Mouse (Mus musculus) neural tube, embryonic 12.5 days (tissue): ENCODE measurements around the gene Ptpn3. TPM values are rescaled to one million over a fixed set of nuclear protein-coding genes. Genes with fewer than 3 reads are reported as not detected.
A peak's percentile ranks its signal among the peaks of the same experiment; 100 is the strongest.

Source experiments
- ATAC-seq: fragments of 200-750 bp; cut with Nextera tagmentation; 2 replicates; pipeline ENCODE4 v1.8.0; 2017; ENCODE audit warnings: low read depth, mild to moderate bottlenecking, moderate TSS enrichment, moderate library complexity; ENCODE audit not compliant: low FRiP score
- H3K27ac ChIP-seq: fragments of 300-500 bp; sonication (generic); 2 replicates; pipeline ENCODE4 v1.5.1; 2016
- H3K27me3 ChIP-seq: fragments of 300-500 bp; sonication (generic); replicated peaks from 2 replicates; pipeline ENCODE4 v1.6.1; 2016; ENCODE audit warnings: mild to moderate bottlenecking
- H3K36me3 ChIP-seq: fragments of 300-500 bp; sonication (generic); 2 replicates; pipeline ENCODE4 v1.6.1; 2016; ENCODE audit warnings: mild to moderate bottlenecking
- H3K4me1 ChIP-seq: fragments of 300-500 bp; sonication (generic); 2 replicates; pipeline ENCODE4 v1.6.1; 2016
- H3K4me2 ChIP-seq: fragments of 300-500 bp; sonication (generic); replicated peaks from 2 replicates; pipeline ENCODE4 v1.6.1; 2016; ENCODE audit warnings: mild to moderate bottlenecking
- H3K4me3 ChIP-seq: fragments of 300-500 bp; sonication (generic); 2 replicates; pipeline ENCODE4 v1.5.1; 2016
- H3K9ac ChIP-seq: fragments of 300-500 bp; sonication (generic); 2 replicates; pipeline ENCODE4 v1.6.1; 2016; ENCODE audit warnings: mild to moderate bottlenecking
- H3K9me3 ChIP-seq: fragments of 300-500 bp; sonication (generic); 2 replicates; pipeline ENCODE4 v1.6.1; 2016; ENCODE audit warnings: mild to moderate bottlenecking
- WGBS: fragments of 180-500 bp; shearing (Covaris S2); methylation state at CpG from one replicate; pipeline ENCODE4 v1.1.7; 2016; 5-methylcytosine and 5-hydroxymethylcytosine counted together
- polyA plus RNA-seq: library from polyadenylated mRNA; unstranded; fragments of >200 nt; fragmentation: Nextera tagmentation; extraction: Ambion mirVana; gene quantifications from 2 replicates; pipeline ENCODE4 v1.2.1, GENCODE M21; 2016

Gene Ptpn3
- polyA plus RNA-seq, 1 experiment from 2014 or later, result 5.8 TPM

GRCm38 (mm10) chr4:57172861-57173260 lies 128.8 kb downstream of the Ptpn3 start:
- H3K27me3 ChIP-seq, result no peaks in the 10 kb centered on the region
- H3K4me3 ChIP-seq, result no peak overlapping the region
- no peaks in the 10 kb centered on the region for H3K4me1 ChIP-seq
- 65% methylated on average over 8 of the region's 8 CpGs for WGBS
- no peak overlapping the region for H3K27ac ChIP-seq
- no peak overlapping the region for H3K9ac ChIP-seq
- no peaks in the 10 kb centered on the region for H3K36me3 ChIP-seq
- H3K9me3 ChIP-seq, result no peaks in the 10 kb centered on the region
- no peak overlapping the region for H3K4me2 ChIP-seq
- ATAC-seq, result no peak

GRCm38 (mm10) chr4:57171817-57172216 lies 129.8 kb downstream of the Ptpn3 start:
- no peak overlapping the region for H3K4me3 ChIP-seq
- no peak overlapping the region for H3K27ac ChIP-seq
- ATAC-seq, result no peak
- no peak overlapping the region for H3K9ac ChIP-seq
- no peaks in the 10 kb centered on the region for H3K4me1 ChIP-seq
- no peaks in the 10 kb centered on the region for H3K36me3 ChIP-seq
- no peak overlapping the region for H3K4me2 ChIP-seq
- WGBS, result 72% methylated on average over 5 of the region's 5 CpGs
- H3K27me3 ChIP-seq, result no peaks in the 10 kb centered on the region
- H3K9me3 ChIP-seq, result no peaks in the 10 kb centered on the region

- Histone ChIP-seq H3K4me1 (no peaks in the 10 kb centered on the region), H3K36me3 (no peaks in the 10 kb centered on the region), H3K27ac (no peak overlapping the region), H3K9me3 (no peaks in the 10 kb centered on the region), H3K4me2 (no peak overlapping the region), H3K9ac (no peak overlapping the region), H3K27me3 (no peaks in the 10 kb centered on the region), H3K4me3 (no peak overlapping the region)
- ATAC-seq, result no peak
- 85% methylated on average over 3 of the region's 3 CpGs for WGBS
Observed at GRCm38 (mm10) chr4:57168680-57169079, 133.0 kb downstream of the Ptpn3 start.

- ATAC-seq, result no peak
- 80% methylated on average over 1 of the region's 1 CpGs for WGBS
- Histone ChIP-seq H3K4me3 (no peak overlapping the region), H3K4me1 (no peaks in the 10 kb centered on the region), H3K9me3 (no peaks in the 10 kb centered on the region), H3K27ac (no peak overlapping the region), H3K27me3 (no peaks in the 10 kb centered on the region), H3K36me3 (no peaks in the 10 kb centered on the region), H3K4me2 (no peak overlapping the region), H3K9ac (no peak overlapping the region)
Observed at GRCm38 (mm10) chr4:57168277-57168676, 133.4 kb downstream of the Ptpn3 start.

GRCm38 (mm10) chr4:57166922-57167870 lies 134.4 kb downstream of the Ptpn3 start:
- Histone ChIP-seq H3K27ac (no peak overlapping the region), H3K9me3 (no peaks in the 10 kb centered on the region), H3K9ac (no peak overlapping the region), H3K4me3 (no peak overlapping the region), H3K27me3 (no peaks in the 10 kb centered on the region), H3K4me2 (no peak overlapping the region), H3K4me1 (no peaks in the 10 kb centered on the region), H3K36me3 (no peaks in the 10 kb centered on the region)
- ATAC-seq, result no peak
- WGBS, result 57% methylated on average over 12 of the region's 12 CpGs

GRCm38 (mm10) chr4:57165654-57166053 lies 136.0 kb downstream of the Ptpn3 start:
- no peak overlapping the region for H3K27ac ChIP-seq
- no peaks in the 10 kb centered on the region for H3K9me3 ChIP-seq
- H3K27me3 ChIP-seq, result no peaks in the 10 kb centered on the region
- no peaks in the 10 kb centered on the region for H3K36me3 ChIP-seq
- H3K4me3 ChIP-seq, result no peak overlapping the region
- whole genome bisulfite sequencing, result 63% methylated on average over 3 of the region's 3 CpGs
- H3K4me1 ChIP-seq, result no peaks in the 10 kb centered on the region
- no peak overlapping the region for H3K9ac ChIP-seq
- ATAC-seq, result no peak
- H3K4me2 ChIP-seq, result no peak overlapping the region

- H3K27ac ChIP-seq, result no peak overlapping the region
- H3K4me3 ChIP-seq, result no peak overlapping the region
- no peaks in the 10 kb centered on the region for H3K36me3 ChIP-seq
- no peaks in the 10 kb centered on the region for H3K9me3 ChIP-seq
- no peak for ATAC-seq
- 90% methylated on average over 9 of the region's 9 CpGs for WGBS
- no peak overlapping the region for H3K4me2 ChIP-seq
- no peaks in the 10 kb centered on the region for H3K4me1 ChIP-seq
- no peak overlapping the region for H3K9ac ChIP-seq
- H3K27me3 ChIP-seq, result no peaks in the 10 kb centered on the region
Observed at GRCm38 (mm10) chr4:57164578-57165210, 136.9 kb downstream of the Ptpn3 start.

- Histone ChIP-seq H3K4me1 (no peaks in the 10 kb centered on the region), H3K9me3 (no peaks in the 10 kb centered on the region), H3K4me2 (no peak overlapping the region), H3K4me3 (no peak overlapping the region), H3K36me3 (no peaks in the 10 kb centered on the region), H3K27me3 (no peaks in the 10 kb centered on the region), H3K9ac (no peak overlapping the region), H3K27ac (no peak overlapping the region)
- WGBS, result 23% methylated on average over 10 of the region's 10 CpGs
- ATAC-seq, result no peak
Observed at GRCm38 (mm10) chr4:57162789-57163722, 138.6 kb downstream of the Ptpn3 start.

GRCm38 (mm10) chr4:57160571-57160970 lies 141.1 kb downstream of the Ptpn3 start:
- Histone ChIP-seq H3K4me2 (no peak overlapping the region), H3K9me3 (no peaks in the 10 kb centered on the region), H3K36me3 (no peaks in the 10 kb centered on the region), H3K4me3 (no peak overlapping the region), H3K4me1 (no peaks in the 10 kb centered on the region), H3K27ac (no peak overlapping the region), H3K27me3 (no peaks in the 10 kb centered on the region), H3K9ac (no peak overlapping the region)
- no peak for ATAC-seq
- 75% methylated on average over 7 of the region's 7 CpGs for WGBS

GRCm38 (mm10) chr4:57156549-57157169 lies 145.0 kb downstream of the Ptpn3 start:
- Histone ChIP-seq H3K36me3 (no peaks in the 10 kb centered on the region), H3K4me2 (no peak overlapping the region), H3K27me3 (no peaks in the 10 kb centered on the region), H3K9me3 (no peaks in the 10 kb centered on the region), H3K27ac (no peak overlapping the region), H3K4me1 (peaks cover 16% of the 10 kb centered on the region), H3K9ac (no peak overlapping the region), H3K4me3 (no peak overlapping the region)
- no peak for ATAC-seq
- WGBS, result 88% methylated on average over 8 of the region's 8 CpGs

- H3K27ac ChIP-seq, result 0 out of 2 replicates have a peak overlapping the region, but pooled peaks have one; percentile 15
- H3K9me3 ChIP-seq, result no peaks in the 10 kb centered on the region
- H3K27me3 ChIP-seq, result no peaks in the 10 kb centered on the region
- H3K4me1 ChIP-seq, result peaks cover 16% of the 10 kb centered on the region
- H3K4me3 ChIP-seq, result no peak overlapping the region
- WGBS, result 43% methylated on average over 8 of the region's 8 CpGs
- no peak overlapping the region for H3K9ac ChIP-seq
- H3K4me2 ChIP-seq, result peak overlapping the region; percentile 49
- peak; percentile 50 for ATAC-seq
- no peaks in the 10 kb centered on the region for H3K36me3 ChIP-seq
Observed at GRCm38 (mm10) chr4:57153838-57154237, 147.8 kb downstream of the Ptpn3 start.
